ENCODE assay signal across 13 mouse cellular contexts in the genomic region with DNA sequence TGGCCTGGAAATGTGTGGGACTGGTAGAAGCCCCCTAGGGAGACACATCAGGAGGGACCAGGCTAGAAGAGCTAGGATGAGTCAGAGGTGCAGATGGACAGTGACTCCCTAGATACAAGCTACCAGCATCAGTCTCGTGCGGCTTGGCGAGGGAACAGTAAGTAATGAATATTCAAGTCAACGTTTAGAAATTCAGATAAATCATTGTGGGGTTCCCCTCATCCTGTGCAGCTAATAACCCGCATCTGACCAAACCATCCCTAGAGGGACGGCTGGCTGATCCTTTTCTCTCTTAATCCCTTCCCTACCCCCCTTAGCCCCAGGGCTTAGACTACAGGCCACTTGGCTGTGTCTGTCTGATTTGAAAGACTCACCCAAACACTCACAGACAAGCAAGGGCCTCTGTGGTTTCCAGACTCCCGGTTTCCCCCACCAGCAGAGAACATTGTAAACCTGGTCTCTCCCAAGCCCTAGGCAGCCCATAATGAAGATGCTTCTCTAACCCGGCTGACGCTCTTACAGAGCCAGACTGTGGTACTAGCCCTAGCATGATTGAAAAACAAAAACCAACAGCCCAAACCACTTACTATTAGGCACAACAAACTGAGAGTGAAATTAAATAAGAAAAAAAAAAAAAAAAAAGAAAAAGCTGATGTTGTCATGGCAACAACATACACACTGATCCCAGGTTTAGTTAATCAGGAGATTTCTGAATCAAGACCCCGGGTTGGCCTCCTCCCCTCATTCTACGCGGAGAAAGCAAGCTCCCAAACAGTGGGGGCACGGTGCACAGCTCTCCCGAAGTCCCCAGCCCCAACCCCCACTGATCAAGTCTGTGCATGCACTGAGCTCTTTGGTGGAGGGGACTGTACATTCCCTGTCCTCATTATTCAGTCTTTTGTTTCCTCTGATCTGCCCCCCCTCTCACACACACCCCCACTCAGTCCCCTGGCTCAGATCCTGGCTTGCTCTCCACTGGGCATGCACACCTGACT. TPM values are rescaled to one million over a fixed set of nuclear protein-coding genes. Genes with fewer than 3 reads are reported as not detected.
DNase-seq lines count a peak whose midpoint lies in the region; ATAC-seq and TF ChIP-seq lines count a peak whose summit lies in the region.
"Had no signal": no experiment of that assay in that cellular context is flagged by ENCODE, and none has a peak within 500 bp of the region (broad histone marks: within the 10 kb centered on the region; RNA-seq: fewer than 3 reads in every experiment).

No protein-coding gene starts in this region.

- no peak for TF ChIP-seq CTCF in midbrain, postnatal 0 days (IDR thresholded peaks at IDR 0.05)

- H3K36me3 ChIP-seq in embryonic facial prominence, embryonic 11.5 days (replicated peaks; ENCODE audit: control insufficient read depth, insufficient read depth, low read depth, low read length): no peaks in the 10 kb centered on the region
- H3K36me3 ChIP-seq in hindbrain, embryonic 12.5 days: no peaks in the 10 kb centered on the region; the same call in 1 of the 2 replicates
- H3K36me3 ChIP-seq in midbrain, postnatal 0 days (ENCODE audit: insufficient read depth, low read length): peaks cover 8% of the 10 kb centered on the region
- H3K36me3 ChIP-seq: liver, embryonic 15.5 days had no signal

- no peak overlapping the region for H3K9ac ChIP-seq in embryonic facial prominence, embryonic 11.5 days (replicated peaks; ENCODE audit: low read length)
- H3K9ac ChIP-seq in hindbrain, embryonic 12.5 days: no peak overlapping the region
- no peak overlapping the region for H3K9ac ChIP-seq in midbrain, postnatal 0 days (replicated peaks; ENCODE audit: low read length, poor library complexity, severe bottlenecking)
- H3K9ac ChIP-seq: liver, embryonic 15.5 days had no signal

- DNase-seq in cerebellum, adult 9-11 months: peak; percentile 46
- no peak for DNase-seq in cerebellum, postnatal 10 days
- DNase-seq in embryonic facial prominence, embryonic 11.5 days (ENCODE audit: low spot score): peak; percentile 48
- DNase-seq in midbrain, postnatal 0 days (ENCODE audit: low spot score): peak; percentile 38
- no peak for DNase-seq in layer of hippocampus, postnatal 10 days (ENCODE audit: low spot score in 2 of 2)
- DNase-seq in heart, adult 9 months (ENCODE audit: low spot score in 2 of 2): no peak

- no peak overlapping the region for H3K4me2 ChIP-seq in embryonic facial prominence, embryonic 11.5 days (ENCODE audit: low read depth, low read length)
- no peak overlapping the region for H3K4me2 ChIP-seq in hindbrain, embryonic 12.5 days (replicated peaks)
- H3K4me2 ChIP-seq in midbrain, postnatal 0 days (ENCODE audit: low read depth, low read length, poor library complexity, severe bottlenecking): no peak overlapping the region
- H3K4me2 ChIP-seq: liver, embryonic 15.5 days had no signal

- WGBS in embryonic facial prominence, embryonic 11.5 days: 51% methylated on average over 14 of the region's 14 CpGs
- WGBS in hindbrain, embryonic 12.5 days: 33% methylated on average over 14 of the region's 14 CpGs
- 10% methylated on average over 14 of the region's 14 CpGs for WGBS in midbrain, postnatal 0 days

- no peak overlapping the region for H3K4me3 ChIP-seq in embryonic facial prominence, embryonic 11.5 days (ENCODE audit: low read depth, low read length)
- H3K4me3 ChIP-seq in hindbrain, embryonic 12.5 days: no peak overlapping the region
- no peak overlapping the region for H3K4me3 ChIP-seq in midbrain, postnatal 0 days (ENCODE audit: low read depth, low read length)
- H3K4me3 ChIP-seq: erythroblast, embryonic 14.5 days; liver, embryonic 15.5 days; megakaryocyte, embryonic 14.5 days had no signal

- H3K4me1 ChIP-seq in embryonic facial prominence, embryonic 11.5 days (ENCODE audit: control insufficient read depth, insufficient read depth, low read length): no peaks in the 10 kb centered on the region
- peaks cover 79% of the 10 kb centered on the region for H3K4me1 ChIP-seq in hindbrain, embryonic 12.5 days
- H3K4me1 ChIP-seq in midbrain, postnatal 0 days (ENCODE audit: insufficient read depth, low read length): peaks cover 2% of the 10 kb centered on the region
- H3K4me1 ChIP-seq: liver, embryonic 15.5 days had no signal

- H3K27me3 ChIP-seq in embryonic facial prominence, embryonic 11.5 days (ENCODE audit: control insufficient read depth, insufficient read depth, low read length): no peaks in the 10 kb centered on the region
- no peaks in the 10 kb centered on the region for H3K27me3 ChIP-seq in hindbrain, embryonic 12.5 days
- no peaks in the 10 kb centered on the region for H3K27me3 ChIP-seq in midbrain, postnatal 0 days (ENCODE audit: insufficient read depth, low read length)
- H3K27me3 ChIP-seq: liver, embryonic 15.5 days had no signal

- ATAC-seq in embryonic facial prominence, embryonic 11.5 days (replicated peaks; ENCODE audit: insufficient number of reproducible peaks, low FRiP score, low TSS enrichment, low read depth): peak; percentile 63
- peak; percentile 80 for ATAC-seq in hindbrain, embryonic 12.5 days (ENCODE audit: low FRiP score)
- ATAC-seq in midbrain, postnatal 0 days (ENCODE audit: low FRiP score): peak; percentile 50; the same call in 1 of the 2 replicates
- ATAC-seq in megakaryocyte-erythroid progenitor cell, adult 5-6 weeks (replicated peaks; ENCODE audit: low FRiP score, low TSS enrichment, poor library complexity, severe bottlenecking): no peak

- H3K9me3 ChIP-seq in embryonic facial prominence, embryonic 11.5 days (replicated peaks; ENCODE audit: control insufficient read depth, low read length): no peaks in the 10 kb centered on the region
- no peaks in the 10 kb centered on the region for H3K9me3 ChIP-seq in hindbrain, embryonic 12.5 days (replicated peaks)
- H3K9me3 ChIP-seq in midbrain, postnatal 0 days (ENCODE audit: low read length): no peaks in the 10 kb centered on the region
- H3K9me3 ChIP-seq: liver, embryonic 15.5 days; megakaryocyte, embryonic 14.5 days had no signal

- no peak overlapping the region for H3K27ac ChIP-seq in embryonic facial prominence, embryonic 11.5 days (replicated peaks; ENCODE audit: low read depth, low read length)
- peak overlapping the region; percentile 90 for H3K27ac ChIP-seq in hindbrain, embryonic 12.5 days
- peak overlapping the region; percentile 74 for H3K27ac ChIP-seq in midbrain, postnatal 0 days (ENCODE audit: low read depth, low read length)
- H3K27ac ChIP-seq: liver, embryonic 15.5 days had no signal

RNA-seq across cellular contexts. Expression of a gene that starts 39.1 kb away (rescaled TPM):
- polyA plus RNA-seq in embryonic facial prominence, embryonic 11.5 days (2014; fragmentation: Nextera tagmentation; extraction: Ambion mirVana): 7.6 and 11.0 TPM in 2 replicates
- 83.8 and 88.4 TPM in 2 replicates for polyA plus RNA-seq in hindbrain, embryonic 12.5 days (2016; fragmentation: Nextera tagmentation; extraction: Ambion mirVana)
- 55.4 and 69.2 TPM in 2 replicates for total RNA-seq in midbrain, postnatal 0 days (2014; rRNA removed)
- polyA plus RNA-seq in midbrain, postnatal 0 days (2015; fragmentation: Nextera tagmentation; extraction: Ambion mirVana): 14.7 and 15.6 TPM in 2 replicates
- total RNA-seq in layer of hippocampus, postnatal 10 days (2021): 10 to 100 TPM; 72.1 to 76.2 TPM
- not detected in 2 replicates for total RNA-seq in megakaryocyte-erythroid progenitor cell, adult 5-6 weeks (2014; fragmentation: Nextera tagmentation)
- total RNA-seq in megakaryocyte-erythroid progenitor cell, adult 5-6 weeks (2017): not detected in 2 replicates
- total RNA-seq: granulocyte monocyte progenitor cell, adult 5-6 weeks had no signal
- polyA plus RNA-seq: testis, adult 2 months had no signal

Comparison
In these comparisons a context has a peak if more than half of its experiments do, and no peak if none do; other contexts are left out.
1. DNase-seq: peak in cerebellum, adult 9-11 months (single experiment), embryonic facial prominence, embryonic 11.5 days (single experiment) and midbrain, postnatal 0 days (single experiment); none in cerebellum, postnatal 10 days (0 of 2), layer of hippocampus, postnatal 10 days (0 of 2) and heart, adult 9 months (0 of 2).
2. RNA of a gene that starts 39.1 kb away (total RNA-seq): 72.1 to 76.2 TPM in layer of hippocampus, postnatal 10 days and 55.4 to 69.2 TPM in midbrain, postnatal 0 days; not detected in megakaryocyte-erythroid progenitor cell, adult 5-6 weeks; every median in the first group is over 10 times any median in the second.